Mouse (Mus musculus): ENCODE measurements around the gene Tmcc3.

Tmcc3 gene

GRCm38 (mm10) chr10:94549511-94550232, 237.9 kb downstream of the Tmcc3 start:
- DNase-seq (ENCODE audit: low read depth, low spot score), result no peak

- DNase-seq (ENCODE audit: low read depth, low spot score), result no peak
These were observed 238.9 kb downstream of the Tmcc3 start for GRCm38 (mm10) chr10:94550649-94551048.

- DNase-seq (ENCODE audit: low read depth, low spot score), result no peak
These were observed 239.3 kb downstream of the Tmcc3 start for GRCm38 (mm10) chr10:94551065-94551464.

GRCm38 (mm10) chr10:94551511-94551910, 239.8 kb downstream of the Tmcc3 start:
- DNase-seq (ENCODE audit: low read depth, low spot score), result no peak

- no peak for DNase-seq (ENCODE audit: low read depth, low spot score)
These were observed 240.3 kb downstream of the Tmcc3 start for GRCm38 (mm10) chr10:94551924-94552523.

GRCm38 (mm10) chr10:94555394-94555793, 243.6 kb downstream of the Tmcc3 start:
- no peak for DNase-seq (ENCODE audit: low read depth, low spot score)

GRCm38 (mm10) chr10:94557428-94558149, 245.8 kb downstream of the Tmcc3 start:
- DNase-seq (ENCODE audit: low read depth, low spot score), result no peak

GRCm38 (mm10) chr10:94558826-94559225, 247.1 kb downstream of the Tmcc3 start:
- no peak for DNase-seq (ENCODE audit: low read depth, low spot score)

GRCm38 (mm10) chr10:94561351-94561750, 249.6 kb downstream of the Tmcc3 start:
- DNase-seq (ENCODE audit: low read depth, low spot score), result no peak

- DNase-seq (ENCODE audit: low read depth, low spot score), result no peak
These were observed 250.4 kb downstream of the Tmcc3 start for GRCm38 (mm10) chr10:94562188-94562587.

GRCm38 (mm10) chr10:94562991-94563390, 251.2 kb downstream of the Tmcc3 start:
- DNase-seq (ENCODE audit: low read depth, low spot score), result no peak

GRCm38 (mm10) chr10:94565410-94566221, 253.9 kb downstream of the Tmcc3 start:
- DNase-seq (ENCODE audit: low read depth, low spot score), result no peak

GRCm38 (mm10) chr10:94566222-94566868, 254.6 kb downstream of the Tmcc3 start:
- DNase-seq (ENCODE audit: low read depth, low spot score), result no peak

GRCm38 (mm10) chr10:94567251-94567650, 255.5 kb downstream of the Tmcc3 start:
- DNase-seq (ENCODE audit: low read depth, low spot score), result no peak

GRCm38 (mm10) chr10:94567915-94568314, 256.2 kb downstream of the Tmcc3 start:
- DNase-seq (ENCODE audit: low read depth, low spot score), result no peak

- no peak for DNase-seq (ENCODE audit: low read depth, low spot score)
These were observed 257.1 kb downstream of the Tmcc3 start for GRCm38 (mm10) chr10:94568867-94569266.

GRCm38 (mm10) chr10:94569731-94570130, 258.0 kb downstream of the Tmcc3 start:
- no peak for DNase-seq (ENCODE audit: low read depth, low spot score)

- no peak for DNase-seq (ENCODE audit: low read depth, low spot score)
These were observed 260.3 kb downstream of the Tmcc3 start for GRCm38 (mm10) chr10:94571927-94572620.

GRCm38 (mm10) chr10:94572772-94573171, 261.0 kb downstream of the Tmcc3 start:
- no peak for DNase-seq (ENCODE audit: low read depth, low spot score)

- no peak for DNase-seq (ENCODE audit: low read depth, low spot score)
These were observed 262.9 kb downstream of the Tmcc3 start for GRCm38 (mm10) chr10:94574451-94575333.
